Mouse (Mus musculus) embryonic facial prominence, embryonic 10.5 days (tissue): ENCODE results near the gene Ncoa6. TPM values are rescaled to one million over a fixed set of nuclear protein-coding genes. Genes with fewer than 3 reads are reported as not detected.

Experiments
- microRNA counts: library from miRNA; unstranded; fragments of <30 nt; microRNA quantifications from one replicate; lab custom pipeline; 2017
- microRNA-seq: library from miRNA; unstranded; fragments of <30 nt; microRNA quantifications from one replicate; pipeline ENCODE4, GENCODE M21; 2017
- polyA plus RNA-seq: library from polyadenylated mRNA; unstranded; fragments of >200 nt; fragmentation: Nextera tagmentation; extraction: Ambion mirVana; gene quantifications from 2 replicates; pipeline ENCODE4 v1.2.1, GENCODE M21; 2016

Ncoa6 gene
- polyA plus RNA-seq, 1 experiment from 2014 or later, result 20.1 TPM

MicroRNAs within 50 kb of the gene (microRNA counts, 519-probe panel; counts per million panel counts)
- 188 counts per million, percentile 57 among the panel's probes with 10 or more counts for microRNA mmu-miR-695 (lab: Ali Mortazavi, UCI)

Small RNAs within 50 kb of the gene (microRNA-seq; reads per million reads assigned to microRNA genes)
- not detected for gene Mir695

Other genes starting within 250 kb of the Ncoa6 start
- 416 and 443 TPM in 2 replicates for gene Dynlrb1, start 237.4 kb downstream of the Ncoa6 start, polyA plus RNA-seq
- 106 and 122 TPM in 2 replicates for gene Map1lc3a, start 197.6 kb downstream of the Ncoa6 start, polyA plus RNA-seq
- 51.5 and 56.7 TPM in 2 replicates for gene Pigu, start 116.5 kb downstream of the Ncoa6 start, polyA plus RNA-seq
- gene Trp53inp2, start 92.8 kb downstream of the Ncoa6 start, polyA plus RNA-seq, result 36.9 and 37.9 TPM in 2 replicates
- 8.4 and 9.1 TPM in 2 replicates for gene Acss2, start 44.1 kb upstream of the Ncoa6 start, polyA plus RNA-seq
- 7.3 TPM in 2 replicates for gene Ggt7, start 44.3 kb upstream of the Ncoa6 start, polyA plus RNA-seq
- 20.2 and 22.9 TPM in 2 replicates for gene Gss, start 118.9 kb upstream of the Ncoa6 start, polyA plus RNA-seq
- gene Myh7b, start 137.3 kb upstream of the Ncoa6 start, polyA plus RNA-seq, result 0.75 and 0.77 TPM in 2 replicates
- gene Trpc4ap, start 218.5 kb upstream of the Ncoa6 start, polyA plus RNA-seq, result 126 and 127 TPM in 2 replicates